Mouse (Mus musculus): Measurements from ENCODE around the gene Krtap9-5.

Gene Krtap9-5

DNA sequence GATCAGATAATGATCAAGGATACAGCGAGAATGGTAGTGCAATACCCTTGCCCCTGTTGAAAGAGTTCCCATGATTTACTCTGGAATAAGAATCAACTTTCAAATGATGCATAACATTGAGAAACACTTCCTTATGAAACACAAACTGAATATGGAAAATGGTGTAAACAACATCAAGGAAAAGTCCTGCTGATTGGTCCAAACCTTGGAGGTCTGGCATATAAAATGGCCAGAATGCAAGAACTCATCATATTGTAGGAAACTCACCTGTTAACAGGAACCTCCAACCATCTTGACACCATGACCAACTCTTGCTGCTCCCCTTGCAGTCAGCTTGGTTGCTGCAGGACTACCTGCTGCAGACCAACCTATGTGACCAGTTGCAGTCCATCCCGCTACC, at the start of gene Krtap9-5:
Krtap9-5 (plus strand) TSS at position 301 of the 400 bp plus-strand sequence.
- DNase-seq, result no peak

DNA sequence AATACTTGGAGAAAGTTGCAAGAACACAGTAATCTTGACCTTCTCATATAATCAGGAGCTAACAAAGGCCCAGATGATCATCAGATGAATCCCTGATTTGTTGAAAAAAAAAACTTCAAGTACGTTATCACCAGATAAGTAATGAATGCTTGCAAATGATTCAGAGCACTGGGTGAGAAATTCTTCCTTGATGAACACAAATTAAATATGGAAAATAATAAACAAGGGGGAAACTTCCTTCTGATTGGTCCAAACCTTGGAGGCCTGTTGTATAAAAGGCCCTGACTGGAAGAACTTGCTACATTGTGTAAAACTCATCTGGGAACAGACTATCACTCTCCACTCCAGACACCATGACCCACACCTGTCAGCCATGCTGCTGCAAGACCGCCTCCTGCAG, 40.7 kb upstream of the Krtap9-5 start, which contains the start of gene Krtap31-1:
Krtap31-1 (plus strand) TSS at position 301 of the 400 bp plus-strand sequence.
- DNase-seq, result no peak

DNA sequence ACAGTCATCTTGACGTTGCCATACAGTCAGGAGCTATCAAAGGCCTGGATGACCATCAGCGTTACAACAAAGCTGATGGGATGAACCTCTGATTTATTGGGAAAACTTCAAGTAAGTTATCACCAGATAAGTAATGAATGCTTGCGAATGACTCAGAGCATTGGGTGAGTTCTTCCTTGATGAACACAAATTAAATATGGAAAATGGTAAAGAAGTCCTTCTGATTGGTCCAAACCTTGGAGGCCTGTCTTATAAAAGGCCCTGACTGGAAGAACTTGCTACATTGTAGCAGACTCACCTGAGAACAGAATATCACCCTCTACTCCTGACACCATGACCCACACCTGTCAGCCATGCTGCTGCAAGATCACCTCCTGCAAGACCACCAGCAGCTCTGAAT, 33.8 kb upstream of the Krtap9-5 start, which contains the start of gene Gm11565:
Gm11565 (plus strand) TSS at position 301 of the 400 bp plus-strand sequence.
- no peak for DNase-seq

DNA sequence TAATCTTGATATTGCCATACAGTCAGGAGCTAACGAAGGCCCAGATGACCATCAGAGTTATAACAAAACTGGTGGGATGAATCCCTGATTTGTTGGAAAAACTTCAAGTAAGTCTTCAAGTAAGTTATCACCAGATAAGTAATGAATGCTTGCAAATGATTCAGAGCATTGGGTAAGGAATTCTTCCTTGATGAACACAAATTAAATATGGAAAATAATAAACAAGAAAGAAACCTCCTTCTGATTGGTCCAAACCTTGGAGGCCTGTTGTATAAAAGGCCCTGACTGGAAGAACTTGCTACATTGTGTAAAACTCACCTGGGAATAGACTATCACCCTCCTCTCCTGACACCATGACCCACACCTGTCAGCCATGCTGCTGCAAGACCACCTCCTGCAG, 12.3 kb upstream of the Krtap9-5 start, which contains the start of gene Krtap31-2:
Krtap31-2 (plus strand) TSS at position 301 of the 400 bp plus-strand sequence.
- DNase-seq, result no peak

DNA sequence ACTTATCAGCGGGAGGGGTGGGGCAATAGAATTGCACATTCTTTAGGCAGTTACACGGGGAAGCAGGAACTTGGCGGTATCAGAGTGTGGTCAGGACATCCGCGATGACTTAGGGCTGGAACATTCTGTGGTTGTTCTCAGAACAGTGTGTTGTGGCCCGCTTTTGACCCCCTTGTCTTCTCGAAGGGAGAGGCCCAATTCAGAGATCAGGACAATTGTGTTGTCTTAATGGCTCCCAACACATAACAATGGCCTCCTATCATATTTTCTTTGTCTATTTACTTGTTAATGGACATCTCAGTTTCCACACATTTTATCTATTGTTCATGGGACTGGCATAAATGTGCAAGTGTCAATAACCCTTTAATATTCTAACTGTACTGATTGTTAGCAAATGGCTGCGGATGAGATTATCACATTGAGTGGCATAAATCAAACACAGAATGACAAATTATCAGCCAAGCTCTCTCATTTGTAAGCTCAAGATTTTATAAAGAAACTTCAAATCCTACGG, 10.5 kb upstream of the Krtap9-5 start:
- no peak for DNase-seq

DNA sequence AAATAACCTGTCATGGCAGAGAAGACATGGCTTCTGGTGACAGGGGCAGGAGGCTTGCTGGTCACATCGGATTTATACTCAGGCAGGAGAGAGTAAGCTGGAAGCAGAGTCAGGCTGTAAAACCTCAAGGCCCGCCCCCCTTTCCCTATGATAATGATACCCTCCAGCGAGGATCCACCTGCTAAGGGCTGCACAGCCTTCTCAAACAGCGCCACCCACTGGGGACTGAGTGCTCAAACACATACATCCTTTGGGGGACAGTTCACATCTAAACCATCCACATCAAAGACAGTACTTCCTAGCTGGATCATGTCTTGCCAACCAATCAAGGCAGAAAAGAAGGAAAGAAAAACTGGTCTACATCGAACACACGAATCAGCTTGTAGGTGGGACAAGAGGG, 15.9 kb downstream of the Krtap9-5 start:
- no peak for DNase-seq

DNA sequence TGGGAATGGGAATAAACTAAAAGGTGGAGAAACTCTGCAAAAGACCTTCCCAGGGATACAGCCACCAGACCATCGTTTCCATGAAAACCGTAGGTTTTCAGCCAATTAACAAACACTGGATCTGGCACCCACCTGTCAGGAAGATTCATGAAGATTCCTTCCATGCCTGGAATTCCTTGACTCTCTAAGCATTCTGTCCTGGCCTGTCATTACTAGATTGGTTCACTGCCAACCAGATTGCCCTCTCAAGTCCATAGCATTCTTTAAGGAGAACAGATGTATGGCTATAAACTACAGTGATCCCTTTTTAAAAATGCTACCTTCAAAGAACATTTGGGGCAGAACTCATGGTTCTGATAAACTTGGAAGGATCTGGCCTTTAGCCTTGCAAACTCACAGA, 17.7 kb downstream of the Krtap9-5 start:
- DNase-seq, result no peak

DNA sequence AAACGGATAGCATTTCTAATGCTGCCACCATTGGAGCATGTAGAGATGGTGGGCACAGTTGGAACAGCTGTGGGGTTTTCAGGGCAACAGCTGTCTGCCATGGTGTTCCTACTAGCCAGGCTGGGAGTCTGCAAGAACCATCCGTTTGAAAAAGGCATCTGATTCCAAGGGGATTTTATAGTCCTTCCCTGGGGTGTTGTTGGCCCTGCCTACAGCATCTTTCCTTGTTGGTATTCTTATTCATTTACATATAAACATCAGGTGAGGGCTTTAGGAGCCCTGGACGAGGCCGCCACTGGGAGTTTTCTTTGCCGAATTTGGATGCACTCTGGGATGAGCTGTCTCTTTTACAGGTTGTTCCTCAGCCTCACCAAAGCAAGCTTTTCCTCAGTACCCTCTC, 30.7 kb downstream of the Krtap9-5 start, which contains the start of gene Krtap29-1:
Krtap29-1 (minus strand) TSS at position 101 of the 400 bp plus-strand sequence.
- no peak for DNase-seq

DNA sequence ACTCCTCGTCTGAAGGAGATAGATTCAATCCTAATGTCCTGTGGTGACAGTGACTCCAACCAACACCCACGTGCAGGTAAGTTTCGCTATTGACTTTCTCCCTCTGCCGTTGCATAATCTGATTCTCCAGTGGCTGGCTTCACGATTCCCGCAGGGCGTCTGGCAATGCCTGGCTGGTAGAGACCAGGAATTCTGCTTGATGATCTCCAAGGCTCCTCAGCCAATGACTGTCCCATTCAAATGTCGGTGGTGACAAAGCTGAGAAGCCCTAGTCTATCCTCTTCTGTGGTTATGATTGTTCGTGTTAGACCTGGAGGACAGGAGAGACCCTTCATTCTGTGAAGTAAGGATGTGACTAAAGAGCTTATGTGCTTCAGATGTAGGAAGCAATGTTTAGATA, 34.5 kb downstream of the Krtap9-5 start:
- no peak for DNase-seq

DNA sequence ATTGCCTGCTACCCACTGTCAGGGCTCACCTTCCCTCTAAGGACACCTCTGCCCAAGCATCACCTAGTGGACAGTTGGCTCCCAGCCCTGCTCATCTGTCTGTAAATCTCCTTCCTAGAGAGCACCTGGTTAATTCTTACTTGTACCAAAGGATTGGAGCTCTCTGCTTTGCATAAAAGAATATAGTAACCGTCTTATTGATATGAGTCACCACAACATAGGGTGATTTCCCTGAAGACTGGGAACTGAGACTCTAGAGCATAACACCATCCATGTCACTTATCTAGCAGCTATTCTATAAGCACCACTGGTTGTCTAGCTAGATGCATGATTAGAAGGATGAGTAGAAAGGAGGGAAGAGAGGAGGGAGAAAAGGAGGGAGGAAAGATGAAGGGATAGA, 35.2 kb downstream of the Krtap9-5 start:
- DNase-seq, result no peak

DNA sequence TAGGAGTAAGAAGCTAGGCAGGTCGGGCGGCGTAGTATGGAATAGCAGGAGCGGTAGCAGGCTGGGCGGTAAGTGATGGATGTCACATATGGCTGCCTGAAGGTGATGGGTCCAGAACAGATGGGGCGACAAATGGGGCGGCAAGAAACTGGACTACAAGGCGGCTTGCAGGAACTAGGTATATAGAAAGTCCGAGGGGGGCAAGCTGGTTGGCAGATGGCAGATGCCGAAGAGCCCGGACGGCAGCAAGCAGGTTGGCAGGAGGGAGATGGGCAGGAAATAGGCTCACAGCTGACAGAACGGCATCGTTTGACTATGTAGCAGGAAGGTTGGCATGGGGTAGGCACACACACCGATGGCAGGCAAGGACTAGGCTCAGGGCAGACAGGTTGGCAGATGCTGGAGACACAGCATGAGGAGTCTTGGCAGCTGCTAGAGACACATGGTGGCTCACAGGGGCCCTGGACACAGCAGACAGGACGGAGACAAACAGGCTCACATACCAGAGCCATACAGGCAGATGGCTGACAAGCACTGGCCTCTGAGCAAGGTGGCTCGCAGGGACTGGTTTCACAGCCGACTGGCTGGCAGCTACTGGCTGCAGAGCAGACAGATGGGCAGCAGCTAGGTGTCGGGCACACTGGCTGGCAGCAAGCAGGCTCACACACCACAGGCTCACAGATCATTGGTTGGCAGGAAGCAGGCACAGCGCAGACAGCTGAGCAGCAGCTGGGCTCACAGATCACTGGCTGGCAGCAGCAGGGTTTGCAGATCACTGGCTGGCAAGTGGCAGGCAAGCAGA, 37.2 kb downstream of the Krtap9-5 start:
- peak; percentile 68 for DNase-seq

DNA sequence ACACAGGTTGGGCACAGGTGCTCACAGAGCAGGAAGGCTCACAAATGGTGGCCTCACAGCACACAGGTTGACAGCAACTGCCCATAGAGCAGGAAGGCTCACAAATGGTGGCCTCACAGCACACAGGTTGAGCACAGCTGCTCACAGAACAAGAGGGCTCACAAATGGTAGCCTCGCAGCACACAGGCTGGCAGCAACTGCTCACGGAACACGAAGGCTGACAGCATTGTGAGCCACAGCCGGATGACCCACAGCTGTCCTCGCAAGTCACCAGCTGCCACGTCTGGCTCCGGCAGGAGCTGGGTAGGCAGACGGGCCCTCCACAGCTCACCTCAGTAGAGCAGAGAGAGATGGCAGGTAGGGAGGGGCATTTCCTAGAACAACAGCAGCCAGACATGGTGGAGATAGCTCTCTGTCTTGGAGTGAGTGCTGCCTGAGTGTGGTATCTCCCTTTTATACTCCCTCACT, 37.9 kb downstream of the Krtap9-5 start, which contains the start of gene Krtap16-1:
Krtap16-1 (minus strand) TSS at position 418 of the 468 bp plus-strand sequence.
- DNase-seq, result no peak

DNA sequence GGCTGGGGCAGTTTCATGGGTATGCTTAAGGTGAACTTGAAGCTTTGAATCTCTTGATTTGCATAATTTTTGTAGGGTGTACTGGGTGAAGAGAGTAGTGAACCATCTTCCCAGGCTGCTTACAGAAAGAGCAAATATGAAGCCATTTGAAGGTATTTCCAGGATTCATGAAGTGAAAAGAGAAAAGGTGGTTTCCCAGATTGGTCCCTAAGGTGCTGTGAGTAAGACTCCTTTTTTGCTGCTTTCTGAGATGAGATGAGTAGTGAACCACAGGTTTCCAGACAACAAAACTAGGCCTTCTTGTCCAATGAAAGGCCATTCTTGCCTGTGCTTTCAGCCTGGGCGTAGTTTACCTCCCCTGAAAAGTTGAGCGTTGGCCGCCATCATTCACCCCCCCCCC, 40.3 kb downstream of the Krtap9-5 start:
- no peak for DNase-seq

DNA sequence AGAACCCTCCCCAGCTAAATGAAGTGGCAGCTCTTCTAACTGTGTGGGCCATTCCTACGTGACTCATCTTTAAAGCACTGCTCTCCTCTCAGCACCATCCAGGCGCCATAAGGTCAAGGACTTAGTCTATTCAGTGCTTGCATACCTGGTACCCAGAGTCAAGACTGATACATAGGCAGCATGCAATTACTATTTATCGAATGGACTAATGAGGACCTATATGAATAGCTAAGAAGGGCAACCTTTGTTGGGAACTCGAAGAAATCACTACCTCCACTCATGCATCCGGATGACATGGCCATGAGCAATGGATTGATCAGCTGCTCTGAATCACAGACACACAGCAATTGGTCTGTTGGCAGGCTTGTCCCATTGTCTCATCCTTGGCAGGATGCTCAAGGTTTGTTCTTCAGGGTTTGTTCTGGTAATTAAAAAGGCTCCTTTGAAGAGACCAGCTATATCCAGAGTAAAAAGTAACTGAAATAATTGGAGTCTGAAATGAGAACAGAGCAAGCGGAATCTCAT, 41.7 kb downstream of the Krtap9-5 start:
- no peak for DNase-seq

DNA sequence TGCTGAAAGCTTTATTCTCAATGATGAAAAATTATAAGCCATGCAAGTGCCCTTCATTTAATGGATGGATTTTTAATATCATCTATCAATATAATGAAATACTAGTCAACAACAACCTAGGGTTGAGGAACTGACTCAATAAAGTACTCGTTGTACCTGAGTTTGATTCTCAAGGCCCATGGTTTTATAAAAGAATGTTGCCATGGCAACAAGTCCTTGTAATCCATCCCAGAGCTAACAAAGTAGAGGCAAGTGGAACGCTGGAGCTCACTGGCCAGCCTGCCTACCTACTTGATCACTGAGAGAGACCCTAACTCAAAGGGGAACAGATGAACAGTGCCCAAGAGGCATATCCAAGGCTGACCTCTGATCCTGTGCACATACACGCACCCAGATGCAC, 42.3 kb downstream of the Krtap9-5 start:
- DNase-seq, result no peak

DNA sequence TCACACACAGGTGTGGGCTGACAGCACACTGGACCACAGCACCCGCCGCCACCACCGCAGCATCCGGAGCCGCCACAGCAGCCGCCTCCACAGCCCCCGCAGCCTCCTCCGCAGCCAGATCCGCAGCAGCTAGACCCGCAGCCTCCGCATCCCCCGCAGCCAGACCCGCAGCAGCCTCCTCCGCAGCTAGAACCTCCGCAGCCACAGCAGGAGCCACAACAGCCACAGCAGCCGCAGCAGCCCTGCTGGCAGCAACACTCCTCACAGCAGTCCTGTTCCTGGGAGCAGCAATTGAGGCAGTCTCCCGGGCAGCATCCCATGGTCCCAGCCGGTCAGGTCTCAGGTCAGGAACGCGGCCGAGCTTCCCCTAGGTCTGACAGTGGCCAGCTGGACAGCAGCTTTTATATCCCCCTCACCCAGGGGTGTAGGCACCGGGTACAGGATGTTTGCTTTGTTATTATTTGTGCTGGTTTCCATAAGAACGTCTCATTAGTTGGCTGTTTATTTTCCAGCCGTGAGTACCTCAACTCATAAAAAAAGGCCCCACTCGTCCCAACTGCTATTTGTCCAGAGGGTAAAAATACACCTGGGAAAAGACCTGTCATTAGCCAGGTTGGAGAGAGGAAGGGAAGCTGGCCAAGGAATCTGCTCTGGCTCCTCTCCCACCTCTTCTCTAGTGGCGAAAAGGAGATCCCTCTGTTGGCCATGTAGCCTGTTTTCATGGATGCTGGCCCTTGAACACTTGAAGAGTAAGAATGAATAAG, 45.5 kb downstream of the Krtap9-5 start, which contains the start of gene Krtap17-1:
Krtap17-1 (minus strand) TSS at position 375 of the 764 bp plus-strand sequence.
- no peak for DNase-seq

DNA sequence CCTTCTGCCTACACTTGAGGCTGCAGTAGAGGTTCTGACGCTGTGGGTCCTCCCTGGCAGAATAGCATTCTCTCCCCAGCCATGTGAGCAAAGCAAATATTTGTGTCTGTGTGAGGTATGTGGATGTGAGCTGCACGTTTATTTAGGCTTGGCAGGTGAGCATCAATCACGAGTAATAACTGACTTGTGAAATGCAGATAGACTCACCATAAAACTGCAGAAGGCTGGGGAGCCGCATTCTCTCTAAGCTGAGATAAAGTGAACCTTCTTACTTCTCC, 46.0 kb downstream of the Krtap9-5 start:
- DNase-seq, result no peak

DNA sequence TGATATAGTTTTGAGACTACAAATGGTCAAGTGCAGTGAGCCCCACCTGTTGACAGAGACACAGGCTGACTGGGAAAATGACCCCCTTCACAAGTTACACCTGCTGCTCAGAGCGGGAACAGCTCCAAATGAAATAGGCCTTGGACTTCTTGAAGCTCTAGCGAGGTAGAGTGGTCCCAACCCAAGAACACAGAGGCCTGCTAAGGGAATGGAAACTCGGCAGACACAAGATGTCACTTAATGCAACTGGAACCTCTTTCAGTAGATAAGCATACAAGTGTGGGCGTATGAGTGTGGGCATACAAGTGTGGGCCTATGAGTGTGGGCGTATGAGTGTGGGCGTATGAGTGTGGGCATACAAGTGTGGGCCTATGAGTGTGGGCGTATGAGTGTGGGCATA, 50.8 kb downstream of the Krtap9-5 start:
- no peak for DNase-seq
